In the genomic region with DNA sequence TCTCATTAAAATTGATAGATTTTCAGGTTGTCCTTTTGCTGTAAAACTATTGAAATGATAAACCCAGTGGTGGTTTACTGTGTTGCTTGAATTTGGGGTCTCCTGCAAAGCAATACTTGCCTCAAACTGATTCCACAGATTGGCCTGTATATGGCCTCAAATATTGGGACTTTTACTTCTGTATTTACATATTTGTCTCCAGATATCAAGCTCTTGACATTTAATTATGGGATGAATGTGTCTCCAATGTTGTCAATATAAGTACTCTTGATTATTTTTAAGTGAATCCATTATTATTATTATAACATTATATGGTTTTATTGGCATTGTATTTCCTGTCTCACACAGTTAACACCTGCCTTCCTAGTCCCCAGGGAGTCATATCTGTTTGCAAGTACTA, we compare ENCODE assay signal across 8 mouse cellular contexts. TPM values are rescaled to one million over a fixed set of nuclear protein-coding genes. Genes with fewer than 3 reads are reported as not detected.
DNase-seq lines count a peak whose midpoint lies in the region; ATAC-seq and TF ChIP-seq lines count a peak whose summit lies in the region.

No protein-coding gene starts in this region.

- TF ChIP-seq EP300 in CH12.LX (IDR thresholded peaks at IDR 0.05; ENCODE audit: low read length) = peak; percentile 18; the same call in 1 of the 2 replicates

- ATAC-seq in forebrain, embryonic 16.5 days = no peak
- no peak for ATAC-seq in liver, embryonic 15.5 days (ENCODE audit: insufficient read depth)

- no peak for TF ChIP-seq RAD21 in CH12.LX (IDR thresholded peaks at IDR 0.05; ENCODE audit: low read depth, low read length)

- H3K27ac ChIP-seq in gastrocnemius, adult 2 months = peak overlapping the region; percentile 95
- H3K27ac ChIP-seq in CH12.LX (ENCODE audit: insufficient read depth, low read depth) = no peak overlapping the region
- H3K27ac ChIP-seq in forebrain, embryonic 16.5 days (ENCODE audit: low read length) = no peak overlapping the region
- H3K27ac ChIP-seq in liver, embryonic 15.5 days (replicated peaks) = 0 out of 2 replicates have a peak overlapping the region, but pooled peaks have one; percentile 69

- in situ Hi-C loops in CH12.LX (cut with MboI; ENCODE audit: low pct_ligation_motif_present, low pct_unique_long_range_greater_than_20kb, low sequenced_read_pairs) = no loop called here

- H3K4me2 ChIP-seq in CH12.LX (ENCODE audit: insufficient read depth, low read depth, poor library complexity, severe bottlenecking) = peak overlapping the region; percentile 96
- peak overlapping the region; percentile 98 for H3K4me2 ChIP-seq in forebrain, embryonic 16.5 days (ENCODE audit: low read length)
- peak overlapping the region; percentile 71 for H3K4me2 ChIP-seq in liver, embryonic 15.5 days

- no peaks in the 10 kb centered on the region for H3K9me3 ChIP-seq in CH12.LX (replicated peaks; ENCODE audit: low read length)
- H3K9me3 ChIP-seq in forebrain, embryonic 16.5 days (ENCODE audit: control insufficient read depth, low read length) = no peaks in the 10 kb centered on the region
- no peaks in the 10 kb centered on the region for H3K9me3 ChIP-seq in liver, embryonic 15.5 days (replicated peaks)

- peaks cover 70% of the 10 kb centered on the region for H3K79me2 ChIP-seq in CH12.LX (replicated peaks; ENCODE audit: control insufficient read depth, extremely low read depth, insufficient read depth, poor library complexity, severe bottlenecking)

- no peak for DNase-seq in gastrocnemius, adult 2 months
- DNase-seq in gastrocnemius, adult 18-20 months (ENCODE audit: low spot score) = no peak
- no peak for DNase-seq in CH12.LX (ENCODE audit: extremely low read depth)
- DNase-seq in right cerebral cortex, postnatal 36 days (ENCODE audit: low spot score in 2 of 2) = no peak
- no peak for DNase-seq in adrenal gland, postnatal 10 days
- no peak for DNase-seq in kidney, postnatal 14 days

- peak overlapping the region; percentile 93 for H3K9ac ChIP-seq in CH12.LX (ENCODE audit: insufficient read depth, low read depth)
- H3K9ac ChIP-seq in forebrain, embryonic 16.5 days (replicated peaks; ENCODE audit: low read depth, low read length) = peak overlapping the region; percentile 82; the same call in 1 of the 2 replicates
- peak overlapping the region; percentile 79 for H3K9ac ChIP-seq in liver, embryonic 15.5 days

- H3K27me3 ChIP-seq in CH12.LX (replicated peaks) = no peaks in the 10 kb centered on the region
- no peaks in the 10 kb centered on the region for H3K27me3 ChIP-seq in forebrain, embryonic 16.5 days (replicated peaks; ENCODE audit: control insufficient read depth, insufficient read depth, low read length)
- H3K27me3 ChIP-seq in liver, embryonic 15.5 days = no peaks in the 10 kb centered on the region

- TF ChIP-seq CTCF in gastrocnemius, adult 2 months (IDR thresholded peaks at IDR 0.05) = no peak
- TF ChIP-seq CTCF in CH12.LX (conservative IDR thresholded peaks at IDR 0.05 in 1 of 2, IDR thresholded peaks at IDR 0.05 in 1 of 2; ENCODE audit: low read depth in 2 of 2, low read length in 2 of 2) = no peak

- intact Hi-C loops in gastrocnemius, adult 2 months (cut with DNase I) = no loop called here

- no peak; the same call in 1 of the 2 replicates for TF ChIP-seq POLR2A in CH12.LX (IDR thresholded peaks at IDR 0.05; ENCODE audit: low read depth, low read length)

- H3K36me3 ChIP-seq in CH12.LX (replicated peaks in 1 of 2; ENCODE audit: control insufficient read depth in 1 of 2, insufficient read depth in 1 of 2, low read length in 1 of 2) = peaks cover 37 to 47% of the 10 kb centered on the region in 2 experiments
- peaks cover 26% of the 10 kb centered on the region for H3K36me3 ChIP-seq in forebrain, embryonic 16.5 days (ENCODE audit: control insufficient read depth, insufficient read depth)
- H3K36me3 ChIP-seq in liver, embryonic 15.5 days (replicated peaks) = peaks cover 45% of the 10 kb centered on the region

- dilution Hi-C loops in CH12.LX (cut with MboI; ENCODE audit: extremely low pct_ligation_motif_present, extremely low pct_unique_long_range_greater_than_20kb, low sequenced_read_pairs) = no loop called here

- peak overlapping the region; percentile 80 for H3K4me3 ChIP-seq in gastrocnemius, adult 2 months
- H3K4me3 ChIP-seq in CH12.LX (replicated peaks in 1 of 3; ENCODE audit: low read depth in 2 of 3, low read length in 2 of 3, poor library complexity in 1 of 3) = peak overlapping the region; percentile 84 to 96 (median 91)
- peak overlapping the region; percentile 93 for H3K4me3 ChIP-seq in forebrain, embryonic 16.5 days (replicated peaks; ENCODE audit: low read length)
- H3K4me3 ChIP-seq in liver, embryonic 15.5 days (replicated peaks) = peak overlapping the region; percentile 93

- peaks cover 0 to 40% of the 10 kb centered on the region in 2 experiments; a peak in 2 of 4 replicates for H3K4me1 ChIP-seq in CH12.LX (ENCODE audit: control insufficient read depth in 1 of 2, insufficient read depth in 2 of 2)
- peaks cover 23% of the 10 kb centered on the region for H3K4me1 ChIP-seq in forebrain, embryonic 16.5 days (replicated peaks; ENCODE audit: control insufficient read depth, insufficient read depth, low read length)
- peaks cover 52% of the 10 kb centered on the region for H3K4me1 ChIP-seq in liver, embryonic 15.5 days (replicated peaks)

TF ChIP-seq in CH12.LX, 34 proteins besides CTCF, POLR2A, EP300 and RAD21 (continues in another document):
- TF ChIP-seq BHLHE40 (IDR thresholded peaks at IDR 0.05; ENCODE audit: low read depth, low read length) (no peak), ETS1 (conservative IDR thresholded peaks at IDR 0.05; ENCODE audit: low read depth, low read length) (no peak), USF2 (conservative IDR thresholded peaks at IDR 0.05; ENCODE audit: low read depth, low read length) (no peak), CHD2 (IDR thresholded peaks at IDR 0.05; ENCODE audit: low read length) (no peak), SMC3 (IDR thresholded peaks at IDR 0.05; ENCODE audit: low read depth, low read length) (no peak), UBTF (IDR thresholded peaks at IDR 0.05; ENCODE audit: low read depth, low read length) (no peak), ZKSCAN1 (IDR thresholded peaks at IDR 0.05; ENCODE audit: borderline replicate concordance, low read depth, low read length) (no peak), JUND (conservative IDR thresholded peaks at IDR 0.05; ENCODE audit: low read depth, low read length) (no peak), ZMIZ1 (IDR thresholded peaks at IDR 0.05; ENCODE audit: low read depth, low read length) (0 out of 2 replicates have a peak, but pooled peaks have one; percentile 23), TBP (conservative IDR thresholded peaks at IDR 0.05; ENCODE audit: low read depth, low read length) (no peak), ZNF384 (IDR thresholded peaks at IDR 0.05; ENCODE audit: low read depth, low read length) (no peak), SIN3A (IDR thresholded peaks at IDR 0.05; ENCODE audit: low read length) (peak; percentile 74; the same call in 1 of the 2 replicates), JUN (IDR thresholded peaks at IDR 0.05; ENCODE audit: insufficient read depth, low read depth, low read length) (no peak), KAT2A (IDR thresholded peaks at IDR 0.05; ENCODE audit: insufficient replicate concordance, low read length) (0 out of 2 replicates have a peak, but pooled peaks have one; percentile 29), MAZ (IDR thresholded peaks at IDR 0.05; ENCODE audit: low read depth, low read length) (no peak), MYC (IDR thresholded peaks at IDR 0.05; ENCODE audit: low read depth, low read length) (0 out of 2 replicates have a peak, but pooled peaks have one; percentile 15), TCF12 (IDR thresholded peaks at IDR 0.05; ENCODE audit: low read depth, low read length) (no peak)

RNA-seq across cellular contexts. Expression of a gene that starts 1.2 kb away (rescaled TPM):
- 100 to 1,000 TPM; 601 to 627 TPM for total RNA-seq in gastrocnemius, adult 2 months (2021)
- total RNA-seq in gastrocnemius, adult 18-20 months (2021) = 100 to 1,000 TPM; 623 to 643 TPM
- 1,886 and 1,956 TPM in 2 replicates for total RNA-seq in CH12.LX (2012; rRNA removed)
- total RNA-seq in CH12.LX (2014; rRNA removed) = 1,996 and 2,178 TPM in 2 replicates
- 3,885 and 4,069 TPM in 2 replicates for polyA plus RNA-seq in CH12.LX (2012; ENCODE audit: insufficient read length, low read depth)
- polyA plus RNA-seq in forebrain, embryonic 16.5 days (2015; fragmentation: Nextera tagmentation; extraction: Ambion mirVana) = 714 and 781 TPM in 2 replicates
- polyA plus RNA-seq in liver, embryonic 15.5 days (2015; fragmentation: Nextera tagmentation; extraction: Ambion mirVana) = 635 and 656 TPM in 2 replicates
- total RNA-seq in adrenal gland, postnatal 10 days (2021) = 100 to 1,000 TPM; 901 to 923 TPM

RNA-seq across cellular contexts. Expression of a gene that starts 1.4 kb away (rescaled TPM):
- under 1 TPM; 0.41 to 0.42 TPM for total RNA-seq in gastrocnemius, adult 2 months (2021)
- under 1 TPM; 0.43 to 0.62 TPM for total RNA-seq in gastrocnemius, adult 18-20 months (2021)
- 49.3 and 59.6 TPM in 2 replicates for total RNA-seq in CH12.LX (2012; rRNA removed)
- total RNA-seq in CH12.LX (2014; rRNA removed) = 74.1 and 92.0 TPM in 2 replicates
- polyA plus RNA-seq in CH12.LX (2012; ENCODE audit: insufficient read length, low read depth) = 72.8 and 82.9 TPM in 2 replicates
- 10.0 and 10.8 TPM in 2 replicates for polyA plus RNA-seq in forebrain, embryonic 16.5 days (2015; fragmentation: Nextera tagmentation; extraction: Ambion mirVana)
- 13.1 and 13.2 TPM in 2 replicates for polyA plus RNA-seq in liver, embryonic 15.5 days (2015; fragmentation: Nextera tagmentation; extraction: Ambion mirVana)
- 10 to 100 TPM in 1 of 2 experiments, 1 to 10 TPM in 1; 5.9 to 12.8 TPM for total RNA-seq in adrenal gland, postnatal 10 days (2021)

RNA-seq across cellular contexts. Expression of a gene that starts 4.7 kb away (rescaled TPM):
- 10 to 100 TPM; 19.3 to 24.4 TPM for total RNA-seq in gastrocnemius, adult 2 months (2021)
- 10 to 100 TPM; 23.3 to 24.1 TPM for total RNA-seq in gastrocnemius, adult 18-20 months (2021)
- total RNA-seq in CH12.LX (2012; rRNA removed) (16.7 and 21.3 TPM in 2 replicates), CH12.LX (2014; rRNA removed) (34.3 and 38.2 TPM in 2 replicates)
- 24.9 and 33.3 TPM in 2 replicates for polyA plus RNA-seq in CH12.LX (2012; ENCODE audit: insufficient read length, low read depth)
- 31.5 and 35.3 TPM in 2 replicates for polyA plus RNA-seq in forebrain, embryonic 16.5 days (2015; fragmentation: Nextera tagmentation; extraction: Ambion mirVana)
- 10.5 and 11.2 TPM in 2 replicates for polyA plus RNA-seq in liver, embryonic 15.5 days (2015; fragmentation: Nextera tagmentation; extraction: Ambion mirVana)
- 10 to 100 TPM; 17.4 to 20.8 TPM for total RNA-seq in adrenal gland, postnatal 10 days (2021)

RNA-seq across cellular contexts. Expression of a gene that starts 57.4 kb away (rescaled TPM):
- under 1 TPM in 1 of 2 experiments, not detected in 1; 0.28 TPM for total RNA-seq in gastrocnemius, adult 2 months (2021)
- under 1 TPM in 1 of 2 experiments, not detected in 1; 0.57 TPM for total RNA-seq in gastrocnemius, adult 18-20 months (2021)
- total RNA-seq in CH12.LX (2012; rRNA removed) = 0.38 and 0.55 TPM in 2 replicates
- not detected in 2 replicates for total RNA-seq in CH12.LX (2014; rRNA removed)
- polyA plus RNA-seq in CH12.LX (2012; ENCODE audit: insufficient read length, low read depth) = 0.21 TPM in 1 of 2 replicates, not detected in the other
- not detected in 2 replicates for polyA plus RNA-seq in forebrain, embryonic 16.5 days (2015; fragmentation: Nextera tagmentation; extraction: Ambion mirVana)
- polyA plus RNA-seq in liver, embryonic 15.5 days (2015; fragmentation: Nextera tagmentation; extraction: Ambion mirVana) = not detected in 2 replicates
- total RNA-seq in adrenal gland, postnatal 10 days (2021) = 1 to 10 TPM; 2.0 to 2.8 TPM

Comparison
In these comparisons a context has a peak if more than half of its experiments do, and no peak if none do; other contexts are left out.
1. H3K27ac ChIP-seq: peak in gastrocnemius, adult 2 months (single experiment) and liver, embryonic 15.5 days (single experiment); none in CH12.LX (single experiment) and forebrain, embryonic 16.5 days (single experiment).
2. RNA of a gene that starts 1.4 kb away (total RNA-seq): 49.3 to 92.0 TPM in CH12.LX and 5.9 to 12.8 TPM in adrenal gland, postnatal 10 days; 0.43 to 0.62 TPM in gastrocnemius, adult 18-20 months and 0.41 to 0.42 TPM in gastrocnemius, adult 2 months; every median in the first group is over 4 times any median in the second.
3. Peak in every context shown above with its lines, with median percentiles within 50 percentile points of each other: H3K4me3 ChIP-seq, H3K4me2 ChIP-seq and H3K9ac ChIP-seq.